Mouse (Mus musculus) forebrain, embryonic 11.5 days (tissue): ENCODE measurements at regions not wholly inside any gene's neighbourhood (a gene's known extent, or its start where the extent isn't known, plus 50 kb on each side); places are given as distances from the start of the nearest gene placed in this dataset.

ENCODE experiments used
- ATAC-seq: fragments of 200-750 bp; cut with Nextera tagmentation; replicated peaks from 2 replicates; pipeline ENCODE4 v1.8.0; 2017; ENCODE audit warnings: moderate TSS enrichment; ENCODE audit not compliant: low FRiP score
- DNase-seq: peaks from one replicate; pipeline ENCODE4 v3.0.0-alpha.2; 2017; ENCODE audit warnings: low spot score
- H3K27ac ChIP-seq: fragments of 300-500 bp; sonication (generic); 2 replicates; pipeline ENCODE4 v1.5.1; 2014; ENCODE audit warnings: low read depth, low read length
- H3K27me3 ChIP-seq: fragments of 300-500 bp; sonication (generic); 2 replicates; pipeline ENCODE4 v1.6.1; 2014; ENCODE audit warnings: mild to moderate bottlenecking, low read length, mixed read lengths; ENCODE audit not compliant: control insufficient read depth, insufficient read depth
- H3K36me3 ChIP-seq: fragments of 300-500 bp; sonication (generic); 2 replicates; pipeline ENCODE4 v1.6.1; 2014; ENCODE audit warnings: mild to moderate bottlenecking, low read length, moderate library complexity, mixed read lengths; ENCODE audit not compliant: control insufficient read depth, insufficient read depth
- H3K4me1 ChIP-seq: fragments of 300-500 bp; sonication (generic); replicated peaks from 2 replicates; pipeline ENCODE4 v1.6.1; 2014; ENCODE audit warnings: low read length, mixed read lengths; ENCODE audit not compliant: control insufficient read depth, insufficient read depth
- H3K4me2 ChIP-seq: fragments of 300-500 bp; sonication (generic); 2 replicates; pipeline ENCODE4 v1.6.1; 2014; ENCODE audit warnings: low read depth, mild to moderate bottlenecking, low read length, moderate library complexity, mixed read lengths; ENCODE audit not compliant: severe bottlenecking
- H3K4me3 ChIP-seq: fragments of 300-500 bp; sonication (generic); 2 replicates; pipeline ENCODE4 v1.5.1; 2014; ENCODE audit warnings: low read depth, low read length
- H3K9ac ChIP-seq: fragments of 300-500 bp; sonication (generic); 2 replicates; pipeline ENCODE4 v1.6.1; 2014; ENCODE audit warnings: low read length
- H3K9me3 ChIP-seq: fragments of 300-500 bp; sonication (generic); 2 replicates; pipeline ENCODE4 v1.6.1; 2016; ENCODE audit warnings: low read length, mixed read lengths; ENCODE audit not compliant: control insufficient read depth
- WGBS: fragments of 180-500 bp; shearing (Covaris S2); extraction: QIAGEN DNeasy Blood & Tissue Kit; methylation state at CpG from one replicate; pipeline ENCODE4 v1.1.7; 2014; 5-methylcytosine and 5-hydroxymethylcytosine counted together

DNA sequence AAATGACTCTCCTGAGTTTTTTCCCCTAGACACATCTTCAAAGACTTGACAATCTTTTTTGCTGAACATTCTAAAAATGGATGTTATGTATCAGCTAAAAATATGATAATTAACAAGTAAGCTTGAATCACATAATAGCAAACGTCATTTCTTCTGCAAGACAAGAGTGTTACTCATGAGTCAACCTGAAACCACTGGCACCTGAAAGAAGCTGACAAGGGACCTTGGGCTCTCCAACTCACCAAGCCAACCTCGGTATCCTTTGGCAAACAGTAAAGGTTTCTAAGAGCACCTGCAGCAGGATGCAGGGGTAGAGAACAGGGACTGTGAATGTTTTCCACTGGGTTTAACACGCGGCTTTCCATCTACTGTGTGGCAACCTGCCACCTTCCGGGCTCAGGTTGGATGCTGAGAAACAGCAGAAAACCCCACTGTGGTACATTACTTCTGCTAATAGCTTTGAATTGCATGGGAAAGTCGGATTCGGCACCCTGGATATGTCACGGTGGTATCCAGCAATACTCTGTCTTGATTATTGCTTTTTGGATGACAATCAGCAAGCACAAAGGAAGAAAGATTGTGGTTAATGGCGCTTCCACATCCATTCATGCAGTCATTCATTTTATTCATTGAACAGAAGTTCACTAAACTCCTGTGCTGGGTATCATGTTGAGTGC lies 305.9 kb downstream of the Lpin1 start:
- WGBS = 85% methylated on average over 9 of the region's 9 CpGs
- DNase-seq (no peak), ATAC-seq (no peak)
- Histone ChIP-seq H3K4me2 (no peak overlapping the region), H3K4me3 (no peak overlapping the region), H3K27me3 (no peaks in the 10 kb centered on the region), H3K4me1 (no peaks in the 10 kb centered on the region), H3K9ac (no peak overlapping the region), H3K36me3 (no peaks in the 10 kb centered on the region), H3K9me3 (no peaks in the 10 kb centered on the region), H3K27ac (no peak overlapping the region)

DNA sequence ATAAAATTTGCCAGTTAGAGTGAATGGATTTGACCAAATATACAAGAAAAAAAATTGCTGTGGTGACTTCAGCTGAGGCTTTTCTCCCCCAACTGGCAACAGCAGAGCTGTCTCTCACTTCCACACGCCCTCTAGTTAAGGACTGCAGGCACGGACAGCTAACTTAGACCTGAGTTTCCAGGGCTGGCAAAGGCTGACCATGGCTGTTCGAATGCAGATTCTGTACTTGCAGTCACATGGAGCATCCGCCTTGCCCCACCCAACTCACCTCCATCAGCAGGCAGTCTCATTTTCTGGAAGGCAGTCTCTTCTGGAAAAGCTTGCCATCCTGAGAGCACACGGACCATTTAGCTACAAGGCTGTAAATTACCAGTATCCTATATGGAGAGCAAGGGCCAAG lies 325.7 kb downstream of the Lpin1 start:
- no peak overlapping the region for H3K9ac ChIP-seq
- DNase-seq = no peak
- no peak overlapping the region for H3K4me3 ChIP-seq
- H3K36me3 ChIP-seq = no peaks in the 10 kb centered on the region
- no peaks in the 10 kb centered on the region for H3K27me3 ChIP-seq
- H3K9me3 ChIP-seq = no peaks in the 10 kb centered on the region
- 88% methylated on average over 5 of the region's 5 CpGs for WGBS
- H3K27ac ChIP-seq = no peak overlapping the region
- H3K4me2 ChIP-seq = no peak overlapping the region
- ATAC-seq = no peak
- no peaks in the 10 kb centered on the region for H3K4me1 ChIP-seq

DNA sequence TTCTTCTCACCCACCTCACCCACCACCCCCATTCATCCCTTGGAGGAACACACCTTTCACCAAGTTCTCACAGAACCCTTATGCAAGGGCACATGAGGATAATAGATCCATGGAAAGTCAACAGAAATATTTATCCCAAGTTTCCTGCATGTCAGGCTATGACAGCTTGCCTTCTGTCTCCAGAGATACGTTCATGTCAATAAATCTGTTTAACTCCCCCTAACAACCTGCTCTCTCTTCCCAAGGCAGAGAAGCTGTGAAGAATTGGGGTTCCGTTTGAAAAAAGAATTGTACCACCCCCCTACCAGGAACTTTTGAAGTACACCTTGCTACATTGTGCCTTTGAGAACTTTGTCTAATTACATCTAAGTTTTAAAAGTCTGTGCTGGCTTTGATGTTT lies 331.6 kb downstream of the Lpin1 start:
- no peak overlapping the region for H3K9ac ChIP-seq
- no peaks in the 10 kb centered on the region for H3K27me3 ChIP-seq
- H3K36me3 ChIP-seq = no peaks in the 10 kb centered on the region
- no peak overlapping the region for H3K4me3 ChIP-seq
- H3K27ac ChIP-seq = no peak overlapping the region
- ATAC-seq (no peak), DNase-seq (no peak)
- no peak overlapping the region for H3K4me2 ChIP-seq
- H3K4me1 ChIP-seq = no peaks in the 10 kb centered on the region
- 83% methylated on average over 2 of the region's 2 CpGs for WGBS
- no peaks in the 10 kb centered on the region for H3K9me3 ChIP-seq

DNA sequence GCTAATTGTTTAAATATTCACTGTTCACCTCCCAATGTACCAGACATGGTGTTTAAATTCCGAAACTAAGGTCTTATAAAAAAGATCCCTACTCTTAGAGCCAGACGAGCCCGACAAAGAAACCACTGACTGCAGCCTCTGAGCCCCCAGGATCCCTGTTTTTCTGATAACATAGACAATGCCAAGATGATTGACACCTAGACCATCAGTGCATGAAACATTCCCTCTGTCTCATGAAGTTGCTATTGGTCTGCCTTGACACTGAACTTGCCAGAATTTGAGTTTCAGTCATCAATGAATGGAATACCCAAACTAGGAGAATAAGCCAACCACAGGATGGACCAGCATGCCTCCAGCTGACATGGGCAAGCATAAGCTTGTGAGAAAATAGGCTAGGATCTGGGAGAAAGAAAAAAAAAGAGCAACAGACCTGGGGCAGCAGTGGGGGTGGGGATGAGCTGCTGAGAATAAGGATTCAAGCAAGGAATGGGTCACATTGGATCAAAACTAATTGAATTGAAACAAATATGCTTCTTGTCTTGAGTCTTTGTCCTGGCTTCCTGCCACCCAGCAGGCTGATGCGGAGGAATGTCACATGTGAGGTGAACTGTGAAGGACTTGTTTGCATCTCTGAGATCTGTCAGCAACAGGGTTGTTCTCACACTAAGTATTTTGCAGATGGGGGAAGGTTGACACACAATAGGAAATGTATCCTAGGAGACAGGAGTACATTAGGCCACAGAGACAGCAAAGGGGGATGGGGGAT lies 333.0 kb downstream of the Lpin1 start:
- ATAC-seq = no peak
- WGBS = 65% methylated on average over 4 of the region's 4 CpGs
- Histone ChIP-seq H3K4me2 (no peak overlapping the region), H3K9ac (no peak overlapping the region), H3K4me3 (no peak overlapping the region), H3K27me3 (no peaks in the 10 kb centered on the region), H3K9me3 (no peaks in the 10 kb centered on the region), H3K27ac (no peak overlapping the region), H3K4me1 (no peaks in the 10 kb centered on the region), H3K36me3 (no peaks in the 10 kb centered on the region)
- no peak for DNase-seq

DNA sequence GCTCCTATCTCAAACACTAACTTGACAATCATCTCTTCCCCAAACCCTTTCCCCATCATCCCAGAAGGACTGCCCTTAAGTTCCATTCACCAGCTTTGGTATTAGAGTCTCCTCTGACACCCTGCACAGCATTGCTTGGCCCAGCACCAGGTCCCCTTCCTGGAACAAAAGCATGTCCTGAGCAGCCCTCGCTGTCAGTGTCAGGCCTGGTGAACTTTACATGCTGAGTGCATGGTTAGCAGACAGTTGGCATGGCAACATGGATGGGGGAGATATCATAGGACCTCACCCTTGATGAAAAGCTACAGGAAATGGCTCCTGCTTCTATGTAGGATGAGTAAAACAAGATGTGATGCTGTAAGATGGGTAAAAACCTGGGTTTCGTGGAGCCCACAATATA lies 333.6 kb downstream of the Lpin1 start:
- no peak overlapping the region for H3K27ac ChIP-seq
- 64% methylated on average over 2 of the region's 2 CpGs for WGBS
- H3K9ac ChIP-seq = no peak overlapping the region
- no peaks in the 10 kb centered on the region for H3K36me3 ChIP-seq
- no peak overlapping the region for H3K4me2 ChIP-seq
- DNase-seq = no peak
- no peaks in the 10 kb centered on the region for H3K27me3 ChIP-seq
- H3K9me3 ChIP-seq = no peaks in the 10 kb centered on the region
- H3K4me3 ChIP-seq = no peak overlapping the region
- ATAC-seq = no peak
- no peaks in the 10 kb centered on the region for H3K4me1 ChIP-seq

DNA sequence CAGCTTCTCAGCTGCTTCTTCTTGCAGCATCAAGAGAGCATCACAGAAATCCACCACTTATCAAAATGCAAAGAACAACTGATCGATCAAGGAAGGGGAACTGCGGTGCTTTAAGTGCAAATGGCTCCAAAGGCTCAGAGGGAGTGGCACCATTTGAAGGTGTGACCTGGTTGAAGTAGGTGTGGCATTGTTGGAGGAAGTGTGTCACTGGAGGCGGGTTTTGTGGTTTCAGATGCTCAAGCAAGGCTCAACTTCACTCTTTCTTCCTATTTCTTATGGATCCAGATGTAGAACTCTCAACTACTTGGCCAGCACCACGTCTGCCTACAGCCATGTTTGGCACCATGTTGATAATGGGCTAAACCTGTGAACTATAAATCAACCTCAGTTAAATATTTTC lies 334.5 kb downstream of the Lpin1 start:
- Histone ChIP-seq H3K27me3 (no peaks in the 10 kb centered on the region), H3K9me3 (no peaks in the 10 kb centered on the region), H3K9ac (no peak overlapping the region), H3K36me3 (no peaks in the 10 kb centered on the region), H3K4me1 (no peaks in the 10 kb centered on the region), H3K4me2 (no peak overlapping the region), H3K27ac (no peak overlapping the region), H3K4me3 (no peak overlapping the region)
- DNase-seq (no peak), ATAC-seq (no peak)
- 90% methylated on average over 4 of the region's 4 CpGs for WGBS

DNA sequence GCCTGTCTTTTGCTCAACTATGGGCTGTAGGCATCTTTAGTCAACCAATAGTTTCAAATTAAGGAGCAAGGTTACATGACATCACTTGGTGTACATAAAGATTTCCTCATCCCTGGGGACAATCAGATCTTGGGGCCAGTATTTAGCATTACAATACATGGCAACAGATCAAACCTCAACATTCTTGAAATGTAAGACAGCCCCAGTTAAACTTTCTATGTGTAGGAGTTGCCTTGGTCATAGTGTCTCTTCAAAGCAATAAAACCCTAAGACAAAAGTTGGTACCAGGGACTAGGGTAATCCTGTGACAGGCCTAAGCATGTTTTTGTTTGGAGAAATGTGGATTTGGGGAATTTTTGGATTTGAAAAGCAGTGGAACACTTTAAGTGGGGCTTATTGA lies 338.3 kb downstream of the Lpin1 start:
- Histone ChIP-seq H3K27me3 (no peaks in the 10 kb centered on the region), H3K4me3 (no peak overlapping the region), H3K4me2 (no peak overlapping the region), H3K4me1 (no peaks in the 10 kb centered on the region), H3K9ac (no peak overlapping the region), H3K36me3 (no peaks in the 10 kb centered on the region), H3K27ac (no peak overlapping the region), H3K9me3 (no peaks in the 10 kb centered on the region)
- no peak for DNase-seq
- no peak for ATAC-seq

DNA sequence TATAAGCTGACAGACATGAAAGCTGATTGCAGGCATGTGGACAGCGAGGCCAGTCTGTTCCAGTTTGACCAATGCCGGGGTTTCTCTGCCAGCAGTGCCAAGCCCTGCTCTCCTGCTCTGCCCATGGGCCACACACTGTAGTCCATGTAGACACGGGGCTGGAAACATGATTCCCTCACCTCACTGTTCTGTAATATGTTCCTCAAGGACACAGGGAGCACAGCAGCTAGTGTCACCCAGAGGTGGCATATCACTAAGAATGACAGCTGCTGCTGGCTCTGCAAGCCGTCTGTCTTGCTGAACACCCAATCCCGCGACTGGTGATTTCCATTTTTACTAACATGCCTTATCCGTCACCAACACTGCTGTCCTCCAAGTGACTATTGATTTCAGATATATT lies 339.9 kb downstream of the Lpin1 start:
- no peaks in the 10 kb centered on the region for H3K9me3 ChIP-seq
- 88% methylated on average over 7 of the region's 7 CpGs for WGBS
- DNase-seq (no peak), ATAC-seq (no peak)
- H3K27me3 ChIP-seq = no peaks in the 10 kb centered on the region
- H3K9ac ChIP-seq = no peak overlapping the region
- no peaks in the 10 kb centered on the region for H3K4me1 ChIP-seq
- H3K4me2 ChIP-seq = no peak overlapping the region
- no peaks in the 10 kb centered on the region for H3K36me3 ChIP-seq
- H3K27ac ChIP-seq = no peak overlapping the region
- H3K4me3 ChIP-seq = no peak overlapping the region

DNA sequence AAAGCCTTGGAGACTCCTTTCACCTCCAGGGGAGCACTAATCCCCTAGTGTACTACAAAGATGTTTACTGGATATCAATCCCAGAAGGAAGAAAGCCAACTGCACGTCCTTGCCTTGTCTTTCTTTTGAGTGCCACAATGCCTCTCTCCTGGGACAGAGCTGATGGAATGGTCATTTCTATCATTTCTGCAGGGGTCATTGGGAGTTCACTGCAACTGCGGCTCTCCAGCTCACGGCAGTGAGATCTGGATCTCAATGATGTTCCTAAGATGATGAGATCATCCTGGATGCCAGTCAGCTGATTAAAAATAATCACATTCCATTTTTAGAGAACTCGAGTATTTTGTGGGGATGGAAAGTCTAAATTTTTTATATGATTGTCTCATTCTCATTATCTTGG lies 341.1 kb downstream of the Lpin1 start:
- DNase-seq (no peak), ATAC-seq (no peak)
- Histone ChIP-seq H3K27ac (no peak overlapping the region), H3K4me1 (no peaks in the 10 kb centered on the region), H3K9ac (no peak overlapping the region), H3K4me2 (no peak overlapping the region), H3K4me3 (no peak overlapping the region), H3K9me3 (no peaks in the 10 kb centered on the region), H3K36me3 (no peaks in the 10 kb centered on the region), H3K27me3 (no peaks in the 10 kb centered on the region)
- 69% methylated on average over 4 of the region's 4 CpGs for WGBS
